12 mouse cellular contexts compared by ENCODE assay signal in the genomic region with DNA sequence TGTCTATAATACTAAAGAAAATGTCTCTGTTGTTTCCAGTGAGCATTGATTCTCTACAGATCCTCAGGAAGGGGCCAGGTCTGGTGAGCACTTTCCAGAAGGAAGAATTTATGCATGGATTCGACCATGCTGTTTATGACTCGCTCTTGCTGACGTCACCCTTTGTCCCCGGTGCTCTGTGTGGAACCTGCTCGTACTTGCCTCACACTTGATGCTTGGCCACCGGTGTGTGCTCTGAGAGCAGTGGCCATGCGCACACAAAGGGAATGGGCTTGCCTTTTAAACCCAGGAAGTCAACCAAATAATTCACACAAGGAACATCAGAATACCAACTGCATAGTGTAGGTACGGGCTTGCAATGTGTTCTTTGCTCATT.
A peak's percentile ranks its signal among the peaks of the same experiment; 100 is the strongest.
DNase-seq lines count a peak whose midpoint lies in the region; ATAC-seq lines count a peak whose summit lies in the region.
"Had no signal": no experiment of that assay in that cellular context is flagged by ENCODE, and none has a peak within 500 bp of the region (broad histone marks: within the 10 kb centered on the region; RNA-seq: fewer than 3 reads in every experiment).

No protein-coding gene starts in this region.

- no peaks in the 10 kb centered on the region for H3K27me3 ChIP-seq in kidney, embryonic 15.5 days
- H3K27me3 ChIP-seq in embryonic facial prominence, embryonic 11.5 days (ENCODE audit: control insufficient read depth, insufficient read depth, low read length): no peaks in the 10 kb centered on the region
- H3K27me3 ChIP-seq in hindbrain, embryonic 14.5 days (ENCODE audit: control insufficient read depth, insufficient read depth, low read length): no peaks in the 10 kb centered on the region
- H3K27me3 ChIP-seq in neural tube, embryonic 15.5 days (replicated peaks): no peaks in the 10 kb centered on the region

- intact Hi-C loops in gastrocnemius, postnatal 36 days (cut with DNase I): no loop called here
- intact Hi-C loops in left cerebral cortex, postnatal 10 days (cut with DNase I): no loop called here

- H3K36me3 ChIP-seq in kidney, embryonic 15.5 days: no peaks in the 10 kb centered on the region
- H3K36me3 ChIP-seq in embryonic facial prominence, embryonic 11.5 days (replicated peaks; ENCODE audit: control insufficient read depth, insufficient read depth, low read depth, low read length): no peaks in the 10 kb centered on the region
- H3K36me3 ChIP-seq in hindbrain, embryonic 14.5 days (replicated peaks; ENCODE audit: control insufficient read depth, insufficient read depth): no peaks in the 10 kb centered on the region
- H3K36me3 ChIP-seq in neural tube, embryonic 15.5 days: no peaks in the 10 kb centered on the region

- H3K4me1 ChIP-seq in kidney, embryonic 15.5 days: peaks cover 29% of the 10 kb centered on the region
- no peaks in the 10 kb centered on the region; the same call in 1 of the 2 replicates for H3K4me1 ChIP-seq in embryonic facial prominence, embryonic 11.5 days (ENCODE audit: control insufficient read depth, insufficient read depth, low read length)
- H3K4me1 ChIP-seq in hindbrain, embryonic 14.5 days (replicated peaks; ENCODE audit: control insufficient read depth, insufficient read depth, low read length): peaks cover 11% of the 10 kb centered on the region; the same call in 1 of the 2 replicates
- H3K4me1 ChIP-seq in neural tube, embryonic 15.5 days: peaks cover 15% of the 10 kb centered on the region

- DNase-seq in kidney, postnatal 36 days: no peak
- peak; percentile 30 for DNase-seq in embryonic facial prominence, embryonic 11.5 days (ENCODE audit: low spot score)
- no peak for DNase-seq in hindbrain, embryonic 14.5 days (ENCODE audit: low spot score)
- DNase-seq in gastrocnemius, postnatal 36 days: no peak
- no peak for DNase-seq in left cerebral cortex, postnatal 10 days (ENCODE audit: extremely low spot score in 1 of 2, low spot score in 2 of 2)
- DNase-seq: cerebellum, adult 2 months; spleen, adult 18-20 months; thymus, postnatal 36 days had no signal

- ATAC-seq in kidney, embryonic 15.5 days (replicated peaks; ENCODE audit: low FRiP score): peak; percentile 16; the same call in 1 of the 2 replicates
- ATAC-seq in embryonic facial prominence, embryonic 11.5 days (replicated peaks; ENCODE audit: insufficient number of reproducible peaks, low FRiP score, low TSS enrichment, low read depth): no peak
- ATAC-seq in hindbrain, embryonic 14.5 days (ENCODE audit: low FRiP score): peak; percentile 33; the same call in 1 of the 2 replicates
- peak; percentile 46; the same call in 1 of the 2 replicates for ATAC-seq in neural tube, embryonic 15.5 days (ENCODE audit: low FRiP score)

- 0 out of 2 replicates have a peak overlapping the region, but pooled peaks have one; percentile 12 for H3K4me2 ChIP-seq in kidney, embryonic 15.5 days
- no peak overlapping the region for H3K4me2 ChIP-seq in embryonic facial prominence, embryonic 11.5 days (ENCODE audit: low read depth, low read length)
- no peak overlapping the region for H3K4me2 ChIP-seq in hindbrain, embryonic 14.5 days (replicated peaks)
- no peak overlapping the region for H3K4me2 ChIP-seq in neural tube, embryonic 15.5 days

- H3K4me3 ChIP-seq in kidney, embryonic 15.5 days (replicated peaks): no peak overlapping the region
- no peak overlapping the region for H3K4me3 ChIP-seq in embryonic facial prominence, embryonic 11.5 days (ENCODE audit: low read depth, low read length)
- no peak overlapping the region for H3K4me3 ChIP-seq in hindbrain, embryonic 14.5 days (replicated peaks; ENCODE audit: low read length)
- no peak overlapping the region for H3K4me3 ChIP-seq in neural tube, embryonic 15.5 days (replicated peaks)
- H3K4me3 ChIP-seq: erythroblast, embryonic 14.5 days had no signal

- H3K9me3 ChIP-seq in kidney, embryonic 15.5 days (replicated peaks): no peaks in the 10 kb centered on the region
- no peaks in the 10 kb centered on the region for H3K9me3 ChIP-seq in embryonic facial prominence, embryonic 11.5 days (replicated peaks; ENCODE audit: control insufficient read depth, low read length)
- H3K9me3 ChIP-seq in hindbrain, embryonic 14.5 days (ENCODE audit: control insufficient read depth, low read length): no peaks in the 10 kb centered on the region
- H3K9me3 ChIP-seq in neural tube, embryonic 15.5 days (replicated peaks): no peaks in the 10 kb centered on the region

- WGBS in kidney, embryonic 15.5 days: 41% methylated on average over 8 of the region's 8 CpGs
- WGBS in embryonic facial prominence, embryonic 11.5 days: 70% methylated on average over 8 of the region's 8 CpGs
- 44% methylated on average over 8 of the region's 8 CpGs for WGBS in hindbrain, embryonic 14.5 days
- WGBS in neural tube, embryonic 15.5 days: 34% methylated on average over 8 of the region's 8 CpGs

- H3K27ac ChIP-seq in kidney, embryonic 15.5 days: peak overlapping the region; percentile 76
- no peak overlapping the region for H3K27ac ChIP-seq in embryonic facial prominence, embryonic 11.5 days (replicated peaks; ENCODE audit: low read depth, low read length)
- no peak overlapping the region; the same call in 1 of the 2 replicates for H3K27ac ChIP-seq in hindbrain, embryonic 14.5 days
- H3K27ac ChIP-seq in neural tube, embryonic 15.5 days (replicated peaks): no peak overlapping the region
- H3K27ac ChIP-seq: macrophage had no signal

- H3K9ac ChIP-seq in kidney, embryonic 15.5 days: no peak overlapping the region
- no peak overlapping the region; the same call in 1 of the 2 replicates for H3K9ac ChIP-seq in embryonic facial prominence, embryonic 11.5 days (replicated peaks; ENCODE audit: low read length)
- H3K9ac ChIP-seq in hindbrain, embryonic 14.5 days: no peak overlapping the region
- H3K9ac ChIP-seq in neural tube, embryonic 15.5 days (replicated peaks): no peak overlapping the region
